Mouse (Mus musculus): Measurements from ENCODE around the gene Pagr1a. TPM values are rescaled to one million over a fixed set of nuclear protein-coding genes. Genes with fewer than 3 reads are reported as not detected.
A peak's percentile ranks its signal among the peaks of the same experiment; 100 is the strongest.

Gene Pagr1a
- polyA plus RNA-seq, 1 experiment from 2014 or later = 103 TPM

- Histone ChIP-seq H3K36me3 (peaks cover 74% of the 10 kb centered on the region), H3K27ac (replicated peaks) (peak overlapping the region; percentile 100), H3K27me3 (ENCODE audit: low read depth, poor library complexity, severe bottlenecking) (no peaks in the 10 kb centered on the region), H3K4me3 (peak overlapping the region; percentile 88), H3K4me1 (peaks cover 60% of the 10 kb centered on the region), H3K9me3 (replicated peaks) (no peaks in the 10 kb centered on the region)
- under 1% methylated on average over 65 of the region's 65 CpGs for WGBS
- peak; percentile 55 for DNase-seq (ENCODE audit: low spot score)
Measured at GRCm38 (mm10) chr7:127025556-127026160, 8.5 kb upstream of the Pagr1a start.

- no peaks in the 10 kb centered on the region for H3K9me3 ChIP-seq (replicated peaks)
- peak overlapping the region; percentile 88 for H3K4me3 ChIP-seq
- peaks cover 67% of the 10 kb centered on the region for H3K4me1 ChIP-seq
- WGBS = under 1% methylated on average over 30 of the region's 30 CpGs
- DNase-seq (ENCODE audit: low spot score) = peak; percentile 76
- peak overlapping the region; percentile 100 for H3K27ac ChIP-seq (replicated peaks)
- H3K27me3 ChIP-seq (ENCODE audit: low read depth, poor library complexity, severe bottlenecking) = no peaks in the 10 kb centered on the region
- H3K36me3 ChIP-seq = peaks cover 67% of the 10 kb centered on the region
Measured at GRCm38 (mm10) chr7:127024755-127025555, 7.8 kb upstream of the Pagr1a start.

GRCm38 (mm10) chr7:127023896-127024690 is 6.9 kb upstream of the Pagr1a start:
- 38% methylated on average over 19 of the region's 19 CpGs for WGBS
- peaks cover 76% of the 10 kb centered on the region for H3K4me1 ChIP-seq
- H3K9me3 ChIP-seq (replicated peaks) = no peaks in the 10 kb centered on the region
- H3K4me3 ChIP-seq = peak overlapping the region; percentile 88
- H3K27me3 ChIP-seq (ENCODE audit: low read depth, poor library complexity, severe bottlenecking) = no peaks in the 10 kb centered on the region
- H3K27ac ChIP-seq (replicated peaks) = peak overlapping the region; percentile 100
- no peak for DNase-seq (ENCODE audit: low spot score)
- H3K36me3 ChIP-seq = peaks cover 58% of the 10 kb centered on the region

GRCm38 (mm10) chr7:127023272-127023691 is 6.1 kb upstream of the Pagr1a start:
- Histone ChIP-seq H3K4me3 (peak overlapping the region; percentile 88), H3K27ac (replicated peaks) (peak overlapping the region; percentile 100), H3K36me3 (peaks cover 50% of the 10 kb centered on the region), H3K9me3 (replicated peaks) (no peaks in the 10 kb centered on the region), H3K27me3 (ENCODE audit: low read depth, poor library complexity, severe bottlenecking) (no peaks in the 10 kb centered on the region), H3K4me1 (peaks cover 82% of the 10 kb centered on the region)
- no peak for DNase-seq (ENCODE audit: low spot score)
- WGBS = 81% methylated on average over 13 of the region's 13 CpGs

GRCm38 (mm10) chr7:127022528-127023271 is 5.5 kb upstream of the Pagr1a start:
- no peak for DNase-seq (ENCODE audit: low spot score)
- no peaks in the 10 kb centered on the region for H3K9me3 ChIP-seq (replicated peaks)
- peaks cover 44% of the 10 kb centered on the region for H3K36me3 ChIP-seq
- WGBS = 72% methylated on average over 7 of the region's 7 CpGs
- no peaks in the 10 kb centered on the region for H3K27me3 ChIP-seq (ENCODE audit: low read depth, poor library complexity, severe bottlenecking)
- H3K4me3 ChIP-seq = peak overlapping the region; percentile 88
- peak overlapping the region; percentile 100 for H3K27ac ChIP-seq (replicated peaks)
- H3K4me1 ChIP-seq = peaks cover 82% of the 10 kb centered on the region

- peaks cover 88% of the 10 kb centered on the region for H3K4me1 ChIP-seq
- peak; percentile 56 for DNase-seq (ENCODE audit: low spot score)
- 49% methylated on average over 5 of the region's 5 CpGs for WGBS
Measured at GRCm38 (mm10) chr7:127021563-127022527, 4.7 kb upstream of the Pagr1a start.

GRCm38 (mm10) chr7:127020901-127021562 is 3.9 kb upstream of the Pagr1a start, which contains the start of the genes Gm42742 and Prrt2:
Gm42742 (minus strand) TSS chr7:127021097.
Prrt2 (minus strand) TSS chr7:127021211.
- peak; percentile 74 for DNase-seq (ENCODE audit: low spot score)
- Histone ChIP-seq H3K36me3 (peaks cover 42% of the 10 kb centered on the region), H3K4me1 (peaks cover 96% of the 10 kb centered on the region), H3K9me3 (replicated peaks) (no peaks in the 10 kb centered on the region), H3K27ac (replicated peaks) (peak within 1 kb of the TSS; percentile 92), H3K27me3 (ENCODE audit: low read depth, poor library complexity, severe bottlenecking) (no peaks in the 10 kb centered on the region), H3K4me3 (peak within 1 kb of the TSS; percentile 88)
- 1% methylated on average over 35 of the region's 37 CpGs for WGBS

More at GRCm38 (mm10) chr7:127021563-127022527, 4.7 kb upstream of the Pagr1a start:
- H3K27me3 ChIP-seq (ENCODE audit: low read depth, poor library complexity, severe bottlenecking) = no peaks in the 10 kb centered on the region
- H3K27ac ChIP-seq (replicated peaks) = peak overlapping the region; percentile 92
- H3K9me3 ChIP-seq (replicated peaks) = no peaks in the 10 kb centered on the region
- H3K4me3 ChIP-seq = peak overlapping the region; percentile 88
- H3K36me3 ChIP-seq = peaks cover 42% of the 10 kb centered on the region

GRCm38 (mm10) chr7:127020491-127020890 is 3.3 kb upstream of the Pagr1a start:
- Histone ChIP-seq H3K27ac (replicated peaks) (peak overlapping the region; percentile 92), H3K36me3 (peaks cover 45% of the 10 kb centered on the region), H3K4me1 (peaks cover 99% of the 10 kb centered on the region), H3K9me3 (replicated peaks) (no peaks in the 10 kb centered on the region), H3K27me3 (ENCODE audit: low read depth, poor library complexity, severe bottlenecking) (no peaks in the 10 kb centered on the region), H3K4me3 (peak overlapping the region; percentile 88)
- 34% methylated on average over 5 of the region's 5 CpGs for WGBS
- no peak for DNase-seq (ENCODE audit: low spot score)

- 58% methylated on average over 3 of the region's 3 CpGs for WGBS
- peak overlapping the region; percentile 92 for H3K27ac ChIP-seq (replicated peaks)
- DNase-seq (ENCODE audit: low spot score) = no peak
- H3K36me3 ChIP-seq = peaks cover 45% of the 10 kb centered on the region
- H3K4me1 ChIP-seq = peaks cover 99% of the 10 kb centered on the region
- no peaks in the 10 kb centered on the region for H3K9me3 ChIP-seq (replicated peaks)
- peak overlapping the region; percentile 88 for H3K4me3 ChIP-seq
- no peaks in the 10 kb centered on the region for H3K27me3 ChIP-seq (ENCODE audit: low read depth, poor library complexity, severe bottlenecking)
Measured at GRCm38 (mm10) chr7:127020031-127020430, 2.9 kb upstream of the Pagr1a start.

- 82% methylated on average over 14 of the region's 14 CpGs for WGBS
- H3K36me3 ChIP-seq = peaks cover 45% of the 10 kb centered on the region
Measured at GRCm38 (mm10) chr7:127019306-127019960, 2.3 kb upstream of the Pagr1a start.

More at GRCm38 (mm10) chr7:127019306-127019960, 2.3 kb upstream of the Pagr1a start:
- H3K27ac ChIP-seq (replicated peaks) = peak overlapping the region; percentile 96
- DNase-seq (ENCODE audit: low spot score) = no peak
- no peaks in the 10 kb centered on the region for H3K9me3 ChIP-seq (replicated peaks)
- peaks cover 99% of the 10 kb centered on the region for H3K4me1 ChIP-seq
- H3K27me3 ChIP-seq (ENCODE audit: low read depth, poor library complexity, severe bottlenecking) = no peaks in the 10 kb centered on the region
- H3K4me3 ChIP-seq = peak overlapping the region; percentile 88

Measured in midbrain, embryonic 10.5 days (tissue).